Mouse (Mus musculus): ENCODE measurements around the gene Cpox. TPM values are rescaled to one million over a fixed set of nuclear protein-coding genes. Genes with fewer than 3 reads are reported as not detected.

The Cpox gene
- polyA plus RNA-seq, 1 experiment, result 29.8 TPM

DNA sequence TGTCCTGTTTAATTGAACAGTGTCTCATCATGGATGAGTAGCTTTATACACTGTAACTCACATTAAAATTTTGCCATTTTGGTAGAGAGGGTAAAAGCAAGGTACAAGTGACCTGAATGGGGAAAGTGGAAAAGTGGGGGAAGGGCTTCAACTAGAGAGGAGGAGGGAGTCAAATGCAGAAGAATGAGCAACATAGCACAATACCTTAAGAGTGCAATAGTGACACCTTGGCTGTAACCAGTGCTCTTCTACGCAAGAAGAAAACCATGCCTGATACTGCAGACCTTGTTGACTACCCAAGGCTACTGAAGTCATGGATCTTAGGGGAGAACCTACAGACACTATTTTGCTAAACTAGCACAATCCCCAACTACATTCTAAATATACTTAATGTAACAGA, 27.2 kb downstream of the Cpox start:
- Histone ChIP-seq H3K27ac (ENCODE audit: insufficient read depth, low read depth, low read length) (no peak overlapping the region), H3K4me1 (ENCODE audit: control insufficient read depth, insufficient read depth, low read length) (no peaks in the 10 kb centered on the region), H3K36me3 (ENCODE audit: control insufficient read depth, insufficient read depth, low read length) (no peaks in the 10 kb centered on the region), H3K4me3 (ENCODE audit: insufficient read depth, low read depth, low read length) (no peak overlapping the region), H3K27me3 (replicated peaks; ENCODE audit: control insufficient read depth, insufficient read depth, low read length) (no peaks in the 10 kb centered on the region)
- no peak for DNase-seq
- no peak for TF ChIP-seq POLR2A (IDR thresholded peaks at IDR 0.05; ENCODE audit: low read depth, low read length)
- no peak for TF ChIP-seq CTCF (conservative IDR thresholded peaks at IDR 0.05; ENCODE audit: insufficient read depth, insufficient read length, low read depth, low read length)
- WGBS, result 100% methylated on average over 1 of the region's 1 CpGs

DNA sequence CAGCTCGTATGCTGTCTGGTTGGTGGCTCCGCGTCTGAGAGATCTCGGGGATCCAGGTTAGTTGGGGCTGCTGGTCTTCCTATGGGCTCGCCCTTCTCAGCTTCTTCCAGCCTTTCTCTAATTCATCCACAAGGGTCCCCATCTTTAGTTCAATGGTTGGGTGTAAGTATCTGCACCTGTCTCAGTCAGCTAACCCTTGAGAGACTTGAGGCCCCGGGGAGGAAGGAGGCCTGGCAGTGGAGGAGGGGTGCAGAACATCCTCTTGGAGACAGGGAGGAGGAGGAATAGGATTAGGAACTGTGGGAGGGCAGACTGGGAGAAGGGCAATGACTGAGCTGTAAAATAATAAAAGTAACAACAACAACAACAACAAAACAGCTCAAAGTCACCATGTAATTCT, 30.1 kb downstream of the Cpox start:
- Histone ChIP-seq H3K27me3 (replicated peaks; ENCODE audit: control insufficient read depth, insufficient read depth, low read length) (no peaks in the 10 kb centered on the region), H3K27ac (ENCODE audit: insufficient read depth, low read depth, low read length) (no peak overlapping the region), H3K36me3 (ENCODE audit: control insufficient read depth, insufficient read depth, low read length) (no peaks in the 10 kb centered on the region), H3K4me1 (ENCODE audit: control insufficient read depth, insufficient read depth, low read length) (peaks cover 5% of the 10 kb centered on the region), H3K4me3 (ENCODE audit: insufficient read depth, low read depth, low read length) (no peak overlapping the region)
- WGBS, result 71% methylated on average over 6 of the region's 6 CpGs
- TF ChIP-seq POLR2A (IDR thresholded peaks at IDR 0.05; ENCODE audit: low read depth, low read length), result no peak
- TF ChIP-seq CTCF (conservative IDR thresholded peaks at IDR 0.05; ENCODE audit: insufficient read depth, insufficient read length, low read depth, low read length), result no peak
- no peak for DNase-seq

DNA sequence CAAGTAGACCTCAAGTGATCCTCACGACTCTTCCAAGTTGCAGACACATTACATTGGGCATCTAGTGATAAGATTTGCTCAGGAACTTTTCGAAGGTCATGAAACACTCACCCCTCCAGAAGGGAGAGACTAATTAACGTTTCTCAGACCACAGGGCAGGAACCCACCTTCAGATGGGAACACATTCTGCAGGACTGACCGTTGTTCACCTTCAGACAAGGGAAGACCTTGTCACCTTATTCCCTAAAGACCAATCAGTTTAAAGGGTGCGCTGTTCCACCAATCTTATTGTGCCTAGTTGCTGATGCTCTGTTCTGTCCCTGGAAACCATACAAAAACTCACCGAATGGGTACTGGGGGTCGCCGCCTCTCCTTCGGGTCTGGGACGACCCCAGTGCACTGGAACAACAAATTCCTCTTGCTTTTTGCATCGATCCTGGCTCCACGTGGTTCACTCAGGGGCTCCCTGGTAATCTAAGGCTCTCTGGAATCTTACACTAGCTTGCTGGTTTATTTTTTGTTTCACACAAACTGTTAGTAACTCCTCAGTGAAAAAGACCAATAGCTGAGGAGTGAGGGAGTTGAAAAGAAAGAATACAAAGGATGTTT, 30.8 kb downstream of the Cpox start:
- Histone ChIP-seq H3K27ac (ENCODE audit: insufficient read depth, low read depth, low read length) (no peak overlapping the region), H3K27me3 (replicated peaks; ENCODE audit: control insufficient read depth, insufficient read depth, low read length) (no peaks in the 10 kb centered on the region), H3K36me3 (ENCODE audit: control insufficient read depth, insufficient read depth, low read length) (no peaks in the 10 kb centered on the region), H3K4me3 (ENCODE audit: insufficient read depth, low read depth, low read length) (no peak overlapping the region), H3K4me1 (ENCODE audit: control insufficient read depth, insufficient read depth, low read length) (peaks cover 5% of the 10 kb centered on the region)
- no peak for DNase-seq
- WGBS, result 80% methylated on average over 12 of the region's 12 CpGs
- TF ChIP-seq CTCF (conservative IDR thresholded peaks at IDR 0.05; ENCODE audit: insufficient read depth, insufficient read length, low read depth, low read length) (no peak), POLR2A (IDR thresholded peaks at IDR 0.05; ENCODE audit: low read depth, low read length) (no peak)

DNA sequence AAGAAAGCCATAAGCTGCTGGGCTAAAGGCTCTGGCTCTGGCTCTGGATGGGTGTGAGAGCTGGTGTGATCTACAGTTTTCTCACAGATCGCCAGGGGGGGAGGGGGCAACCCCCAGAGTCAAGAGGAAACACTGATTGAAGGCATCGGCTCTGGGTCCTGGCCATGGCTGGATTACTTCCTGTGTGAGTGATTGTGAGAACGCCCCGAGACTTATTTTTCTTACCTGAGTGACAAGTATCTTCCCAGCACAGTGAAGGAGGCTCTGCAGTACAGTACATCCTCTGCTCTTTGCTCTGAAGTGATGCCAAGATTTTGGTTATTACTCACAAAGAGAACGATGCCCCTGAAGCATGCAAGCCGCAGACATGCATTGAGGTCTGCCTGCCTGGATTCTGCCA, 31.7 kb downstream of the Cpox start:
- DNase-seq, result peak; percentile 10
- WGBS, result 40% methylated on average over 6 of the region's 6 CpGs
- H3K4me1 ChIP-seq (ENCODE audit: control insufficient read depth, insufficient read depth, low read length), result peaks cover 5% of the 10 kb centered on the region
- no peak overlapping the region for H3K4me3 ChIP-seq (ENCODE audit: insufficient read depth, low read depth, low read length)
- TF ChIP-seq CTCF (conservative IDR thresholded peaks at IDR 0.05; ENCODE audit: insufficient read depth, insufficient read length, low read depth, low read length) (no peak), POLR2A (IDR thresholded peaks at IDR 0.05; ENCODE audit: low read depth, low read length) (no peak)
- no peaks in the 10 kb centered on the region for H3K36me3 ChIP-seq (ENCODE audit: control insufficient read depth, insufficient read depth, low read length)
- H3K27ac ChIP-seq (ENCODE audit: insufficient read depth, low read depth, low read length), result no peak overlapping the region
- H3K27me3 ChIP-seq (replicated peaks; ENCODE audit: control insufficient read depth, insufficient read depth, low read length), result no peaks in the 10 kb centered on the region

DNA sequence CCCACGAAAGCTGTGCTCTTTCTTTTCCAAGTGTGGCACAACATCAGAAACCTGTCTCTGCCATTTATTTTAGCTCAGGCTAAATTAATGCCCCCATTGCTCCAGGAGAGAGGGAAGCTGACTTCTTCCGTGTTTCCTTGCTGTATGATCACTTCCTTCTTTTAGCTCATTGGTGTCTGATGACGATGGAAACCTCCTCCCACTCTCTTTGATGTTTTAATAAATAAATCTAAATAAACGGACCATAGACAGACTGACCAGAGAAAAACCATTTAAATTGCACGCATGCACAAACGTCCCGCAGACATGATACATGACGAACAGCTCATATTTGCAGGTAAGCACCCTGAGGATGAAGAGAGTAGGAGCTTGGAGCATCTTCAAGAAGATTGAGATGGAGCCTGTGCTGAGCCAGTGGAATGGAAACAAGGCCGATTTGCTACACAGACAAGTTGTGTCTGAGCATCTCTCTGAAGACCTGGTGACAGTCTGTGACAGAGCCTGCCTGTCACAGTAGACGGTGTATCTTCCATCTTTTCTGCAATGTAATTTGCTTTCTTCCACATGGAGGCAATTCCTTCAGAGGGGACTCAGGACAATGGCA, 32.3 kb downstream of the Cpox start:
- DNase-seq, result no peak
- Histone ChIP-seq H3K27me3 (replicated peaks; ENCODE audit: control insufficient read depth, insufficient read depth, low read length) (no peaks in the 10 kb centered on the region), H3K27ac (ENCODE audit: insufficient read depth, low read depth, low read length) (no peak overlapping the region), H3K4me3 (ENCODE audit: insufficient read depth, low read depth, low read length) (no peak overlapping the region), H3K4me1 (ENCODE audit: control insufficient read depth, insufficient read depth, low read length) (peaks cover 5% of the 10 kb centered on the region), H3K36me3 (ENCODE audit: control insufficient read depth, insufficient read depth, low read length) (no peaks in the 10 kb centered on the region)
- TF ChIP-seq POLR2A (IDR thresholded peaks at IDR 0.05; ENCODE audit: low read depth, low read length), result no peak
- no peak for TF ChIP-seq CTCF (conservative IDR thresholded peaks at IDR 0.05; ENCODE audit: insufficient read depth, insufficient read length, low read depth, low read length)
- 65% methylated on average over 10 of the region's 10 CpGs for WGBS

DNA sequence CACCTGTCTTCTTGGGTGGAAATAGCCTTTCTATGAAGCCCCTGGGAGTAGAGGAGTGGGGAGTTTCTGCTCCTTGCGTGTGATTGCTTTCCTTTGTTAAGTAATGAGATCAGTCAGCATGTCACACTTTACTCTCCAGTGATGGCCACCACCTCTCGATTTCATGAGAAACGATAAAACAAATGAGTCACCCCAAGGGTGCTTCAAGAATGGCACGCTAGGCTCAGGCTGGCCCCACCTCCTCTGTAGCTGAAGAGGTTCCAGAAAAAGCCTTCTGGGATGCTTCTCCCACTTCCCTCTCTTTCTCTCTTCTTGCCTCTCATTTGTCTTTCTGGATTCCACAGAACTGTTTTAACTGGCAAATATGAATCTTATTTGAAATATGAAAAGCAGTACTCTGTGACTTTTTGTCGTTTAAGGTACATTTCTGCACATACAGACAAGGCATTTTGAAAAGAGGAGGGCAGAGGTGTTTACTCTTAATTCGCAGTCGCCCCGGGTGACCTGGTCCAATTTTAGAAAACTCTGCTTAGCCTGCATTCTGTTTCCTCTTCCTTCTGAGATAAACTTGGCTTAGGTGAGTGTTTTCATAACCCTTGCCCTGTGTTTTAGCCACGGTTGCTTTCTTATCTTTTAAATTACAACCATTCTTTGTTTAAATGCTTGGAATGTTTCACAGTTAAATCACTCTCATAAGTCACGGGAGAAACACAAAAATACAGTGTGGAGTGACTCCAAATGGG, 33.5 kb downstream of the Cpox start:
- TF ChIP-seq POLR2A (IDR thresholded peaks at IDR 0.05; ENCODE audit: low read depth, low read length) (no peak), CTCF (conservative IDR thresholded peaks at IDR 0.05; ENCODE audit: insufficient read depth, insufficient read length, low read depth, low read length) (no peak)
- Histone ChIP-seq H3K36me3 (ENCODE audit: control insufficient read depth, insufficient read depth, low read length) (no peaks in the 10 kb centered on the region), H3K27me3 (replicated peaks; ENCODE audit: control insufficient read depth, insufficient read depth, low read length) (no peaks in the 10 kb centered on the region), H3K27ac (ENCODE audit: insufficient read depth, low read depth, low read length) (0 out of 2 replicates have a peak overlapping the region, but pooled peaks have one; percentile 45), H3K4me1 (ENCODE audit: control insufficient read depth, insufficient read depth, low read length) (peaks cover 5% of the 10 kb centered on the region), H3K4me3 (ENCODE audit: insufficient read depth, low read depth, low read length) (no peak overlapping the region)
- WGBS, result 20% methylated on average over 10 of the region's 10 CpGs
- peak; percentile 72 for DNase-seq

DNA sequence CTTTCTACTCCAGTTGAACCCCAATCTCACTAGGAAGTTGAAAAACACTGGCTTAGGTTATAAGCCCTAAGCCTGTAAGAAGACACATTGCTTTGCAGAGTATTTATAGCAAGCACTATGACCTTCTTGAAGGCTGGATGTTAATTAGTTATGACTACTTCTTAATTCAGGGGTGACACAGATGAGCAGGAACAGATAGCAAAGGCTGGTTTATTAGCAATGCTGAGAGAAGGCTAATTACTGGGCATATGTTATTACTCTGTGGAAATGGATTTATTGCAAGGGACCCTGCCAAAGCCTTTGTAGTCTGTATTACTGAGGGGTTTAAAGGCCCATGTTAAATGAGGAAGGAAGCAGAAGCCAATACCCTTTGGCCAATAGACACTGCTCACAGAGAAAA, 34.9 kb downstream of the Cpox start:
- H3K4me3 ChIP-seq (ENCODE audit: insufficient read depth, low read depth, low read length), result no peak overlapping the region
- no peaks in the 10 kb centered on the region for H3K27me3 ChIP-seq (replicated peaks; ENCODE audit: control insufficient read depth, insufficient read depth, low read length)
- no peaks in the 10 kb centered on the region for H3K36me3 ChIP-seq (ENCODE audit: control insufficient read depth, insufficient read depth, low read length)
- DNase-seq, result no peak
- peaks cover 5% of the 10 kb centered on the region for H3K4me1 ChIP-seq (ENCODE audit: control insufficient read depth, insufficient read depth, low read length)
- TF ChIP-seq POLR2A (IDR thresholded peaks at IDR 0.05; ENCODE audit: low read depth, low read length), result no peak
- H3K27ac ChIP-seq (ENCODE audit: insufficient read depth, low read depth, low read length), result no peak overlapping the region
